Mouse (Mus musculus): ENCODE measurements at regions not wholly inside any gene's neighbourhood (a gene's known extent, or its start where the extent isn't known, plus 50 kb on each side); places are given as distances from the start of the nearest gene placed in this dataset.
"Not testable (repeated sequence)": the region's sequence is repeated elsewhere in the genome, so short reads cannot be mapped to it uniquely, and the experiment has no call there.

- H3K27me3 ChIP-seq (replicated peaks; ENCODE audit: control insufficient read depth, insufficient read depth, low read length): no peaks in the 10 kb centered on the region
- no peaks in the 10 kb centered on the region for H3K4me1 ChIP-seq (ENCODE audit: control insufficient read depth, insufficient read depth, low read length)
- no peak overlapping the region for H3K27ac ChIP-seq (replicated peaks; ENCODE audit: low read depth, low read length)
- WGBS: 63% methylated on average over 3 of the region's 3 CpGs
- DNase-seq (ENCODE audit: low spot score) (no peak), ATAC-seq (ENCODE audit: low read depth) (no peak)
- H3K9ac ChIP-seq (ENCODE audit: low read depth, low read length): no peak overlapping the region
- H3K36me3 ChIP-seq (ENCODE audit: control insufficient read depth, insufficient read depth, low read length): no peaks in the 10 kb centered on the region
- no peaks in the 10 kb centered on the region for H3K9me3 ChIP-seq (ENCODE audit: control insufficient read depth, low read length)
- no peak overlapping the region for H3K4me2 ChIP-seq (ENCODE audit: low read depth, low read length)
- no peak overlapping the region for H3K4me3 ChIP-seq (ENCODE audit: low read depth, low read length)
Observed at GRCm38 (mm10) chr1:166923713-166923975, 77.6 kb upstream of the Fam78b start.

GRCm38 (mm10) chr1:166924126-166924525 is 77.1 kb upstream of the Fam78b start:
- Histone ChIP-seq H3K27ac (replicated peaks; ENCODE audit: low read depth, low read length) (no peak overlapping the region), H3K36me3 (ENCODE audit: control insufficient read depth, insufficient read depth, low read length) (no peaks in the 10 kb centered on the region)
- 81% methylated on average over 2 of the region's 2 CpGs for WGBS

GRCm38 (mm10) chr1:166926078-166926477 is 75.1 kb upstream of the Fam78b start:
- Histone ChIP-seq H3K27ac (replicated peaks; ENCODE audit: low read depth, low read length) (no peak overlapping the region), H3K27me3 (replicated peaks; ENCODE audit: control insufficient read depth, insufficient read depth, low read length) (no peaks in the 10 kb centered on the region), H3K9ac (ENCODE audit: low read depth, low read length) (no peak overlapping the region), H3K4me2 (ENCODE audit: low read depth, low read length) (no peak overlapping the region), H3K4me3 (ENCODE audit: low read depth, low read length) (no peak overlapping the region), H3K4me1 (ENCODE audit: control insufficient read depth, insufficient read depth, low read length) (no peaks in the 10 kb centered on the region), H3K36me3 (ENCODE audit: control insufficient read depth, insufficient read depth, low read length) (no peaks in the 10 kb centered on the region), H3K9me3 (ENCODE audit: control insufficient read depth, low read length) (no peaks in the 10 kb centered on the region)
- DNase-seq (ENCODE audit: low spot score) (no peak), ATAC-seq (ENCODE audit: low read depth) (no peak)
- WGBS: 40% methylated on average over 4 of the region's 4 CpGs

More at GRCm38 (mm10) chr1:166924126-166924525, 77.1 kb upstream of the Fam78b start:
- Histone ChIP-seq H3K9me3 (ENCODE audit: control insufficient read depth, low read length) (no peaks in the 10 kb centered on the region), H3K4me3 (ENCODE audit: low read depth, low read length) (no peak overlapping the region), H3K27me3 (replicated peaks; ENCODE audit: control insufficient read depth, insufficient read depth, low read length) (no peaks in the 10 kb centered on the region), H3K9ac (ENCODE audit: low read depth, low read length) (no peak overlapping the region), H3K4me2 (ENCODE audit: low read depth, low read length) (no peak overlapping the region), H3K4me1 (ENCODE audit: control insufficient read depth, insufficient read depth, low read length) (no peaks in the 10 kb centered on the region)
- no peak for DNase-seq (ENCODE audit: low spot score)
- no peak for ATAC-seq (ENCODE audit: low read depth)

GRCm38 (mm10) chr1:166939744-166940143 is 61.5 kb upstream of the Fam78b start:
- Histone ChIP-seq H3K4me2 (ENCODE audit: low read depth, low read length) (peak overlapping the region; percentile 31; the same call in 1 of the 2 replicates), H3K4me3 (ENCODE audit: low read depth, low read length) (peak overlapping the region; percentile 26)
- H3K27me3 ChIP-seq (replicated peaks; ENCODE audit: control insufficient read depth, insufficient read depth, low read length); H3K36me3 ChIP-seq (ENCODE audit: control insufficient read depth, insufficient read depth, low read length); H3K4me1 ChIP-seq (ENCODE audit: control insufficient read depth, insufficient read depth, low read length); H3K9me3 ChIP-seq (ENCODE audit: control insufficient read depth, low read length); H3K27ac ChIP-seq (replicated peaks; ENCODE audit: low read depth, low read length); H3K9ac ChIP-seq (ENCODE audit: low read depth, low read length); ATAC-seq (ENCODE audit: low read depth); DNase-seq (ENCODE audit: low spot score): not testable (repeated sequence)
- 78% methylated on average over 9 of the region's 9 CpGs for WGBS

GRCm38 (mm10) chr1:166940146-166941076 is 60.8 kb upstream of the Fam78b start:
- peak; percentile 79 for ATAC-seq (ENCODE audit: low read depth)
- peak; percentile 42 for DNase-seq (ENCODE audit: low spot score)
- not testable (repeated sequence) for H3K27me3 ChIP-seq (replicated peaks; ENCODE audit: control insufficient read depth, insufficient read depth, low read length); H3K9ac ChIP-seq (ENCODE audit: low read depth, low read length); H3K36me3 ChIP-seq (ENCODE audit: control insufficient read depth, insufficient read depth, low read length); H3K27ac ChIP-seq (replicated peaks; ENCODE audit: low read depth, low read length); H3K9me3 ChIP-seq (ENCODE audit: control insufficient read depth, low read length); H3K4me1 ChIP-seq (ENCODE audit: control insufficient read depth, insufficient read depth, low read length)
- Histone ChIP-seq H3K4me3 (ENCODE audit: low read depth, low read length) (peak overlapping the region; percentile 26), H3K4me2 (ENCODE audit: low read depth, low read length) (peak overlapping the region; percentile 31)
- WGBS: 56% methylated on average over 31 of the region's 31 CpGs

GRCm38 (mm10) chr1:166942201-166942600 is 59.0 kb upstream of the Fam78b start:
- Histone ChIP-seq H3K4me2 (ENCODE audit: low read depth, low read length) (no peak overlapping the region), H3K36me3 (ENCODE audit: control insufficient read depth, insufficient read depth, low read length) (no peaks in the 10 kb centered on the region), H3K27ac (replicated peaks; ENCODE audit: low read depth, low read length) (no peak overlapping the region), H3K4me3 (ENCODE audit: low read depth, low read length) (no peak overlapping the region), H3K9me3 (ENCODE audit: control insufficient read depth, low read length) (no peaks in the 10 kb centered on the region), H3K4me1 (ENCODE audit: control insufficient read depth, insufficient read depth, low read length) (no peaks in the 10 kb centered on the region), H3K27me3 (replicated peaks; ENCODE audit: control insufficient read depth, insufficient read depth, low read length) (no peaks in the 10 kb centered on the region), H3K9ac (ENCODE audit: low read depth, low read length) (no peak overlapping the region)
- ATAC-seq (ENCODE audit: low read depth): no peak
- DNase-seq (ENCODE audit: low spot score): no peak
- WGBS: 61% methylated on average over 1 of the region's 1 CpGs

- Histone ChIP-seq H3K4me2 (ENCODE audit: low read depth, low read length) (no peak overlapping the region), H3K36me3 (ENCODE audit: control insufficient read depth, insufficient read depth, low read length) (no peaks in the 10 kb centered on the region), H3K4me3 (ENCODE audit: low read depth, low read length) (no peak overlapping the region), H3K27me3 (replicated peaks; ENCODE audit: control insufficient read depth, insufficient read depth, low read length) (no peaks in the 10 kb centered on the region), H3K4me1 (ENCODE audit: control insufficient read depth, insufficient read depth, low read length) (no peaks in the 10 kb centered on the region), H3K9ac (ENCODE audit: low read depth, low read length) (no peak overlapping the region), H3K9me3 (ENCODE audit: control insufficient read depth, low read length) (no peaks in the 10 kb centered on the region), H3K27ac (replicated peaks; ENCODE audit: low read depth, low read length) (no peak overlapping the region)
- WGBS: 76% methylated on average over 7 of the region's 7 CpGs
- ATAC-seq (ENCODE audit: low read depth) (no peak), DNase-seq (ENCODE audit: low spot score) (no peak)
Observed at GRCm38 (mm10) chr1:166944540-166944939, 56.7 kb upstream of the Fam78b start.

GRCm38 (mm10) chr1:166947844-166948702 is 53.1 kb upstream of the Fam78b start:
- Histone ChIP-seq H3K4me1 (ENCODE audit: control insufficient read depth, insufficient read depth, low read length) (no peaks in the 10 kb centered on the region), H3K4me2 (ENCODE audit: low read depth, low read length) (peak overlapping the region; percentile 10; the same call in 1 of the 2 replicates), H3K9me3 (ENCODE audit: control insufficient read depth, low read length) (no peaks in the 10 kb centered on the region), H3K27me3 (replicated peaks; ENCODE audit: control insufficient read depth, insufficient read depth, low read length) (no peaks in the 10 kb centered on the region), H3K27ac (replicated peaks; ENCODE audit: low read depth, low read length) (no peak overlapping the region), H3K36me3 (ENCODE audit: control insufficient read depth, insufficient read depth, low read length) (no peaks in the 10 kb centered on the region), H3K9ac (ENCODE audit: low read depth, low read length) (no peak overlapping the region; the same call in 1 of the 2 replicates), H3K4me3 (ENCODE audit: low read depth, low read length) (no peak overlapping the region)
- DNase-seq (ENCODE audit: low spot score) (peak; percentile 51), ATAC-seq (ENCODE audit: low read depth) (peak; percentile 87)
- 32% methylated on average over 15 of the region's 15 CpGs for WGBS
